Mouse (Mus musculus): ENCODE data around the gene Tll2. TPM values are rescaled to one million over a fixed set of nuclear protein-coding genes. Genes with fewer than 3 reads are reported as not detected.

The Tll2 gene
- polyA plus RNA-seq, 1 experiment from 2014 or later = not detected

DNA sequence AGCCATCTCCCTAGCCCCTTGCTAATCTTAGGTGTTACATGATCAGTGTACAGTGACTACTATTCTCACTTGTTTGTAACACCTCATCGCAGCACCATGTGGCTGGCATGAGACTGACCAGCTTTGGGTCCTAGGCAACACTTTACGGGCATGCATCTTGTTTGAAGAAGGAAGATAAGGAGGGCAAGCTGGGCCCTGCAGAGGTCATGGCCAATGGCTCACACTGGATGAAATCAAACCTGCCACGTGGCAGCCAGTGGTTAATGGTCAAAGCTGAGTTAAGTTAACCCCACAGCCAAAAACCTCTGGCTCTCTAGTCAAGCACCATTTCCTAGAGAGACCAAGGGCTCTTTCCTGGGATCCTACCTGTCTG lies 158.5 kb downstream of the Tll2 start:
- H3K27ac ChIP-seq (ENCODE audit: low read length) = no peak overlapping the region
- no peaks in the 10 kb centered on the region for H3K36me3 ChIP-seq (ENCODE audit: insufficient read depth, low read length)
- DNase-seq (ENCODE audit: low spot score) (no peak), ATAC-seq (no peak)
- no peaks in the 10 kb centered on the region for H3K27me3 ChIP-seq (replicated peaks; ENCODE audit: insufficient read depth, low read length)
- no peak overlapping the region for H3K9ac ChIP-seq (replicated peaks; ENCODE audit: low read depth)
- H3K4me3 ChIP-seq (ENCODE audit: low read depth, low read length) = no peak overlapping the region
- no peaks in the 10 kb centered on the region for H3K9me3 ChIP-seq (ENCODE audit: low read length)
- WGBS = 54% methylated on average over 3 of the region's 3 CpGs
- no peak overlapping the region for H3K4me2 ChIP-seq (replicated peaks; ENCODE audit: low read depth, low read length)
- H3K4me1 ChIP-seq (ENCODE audit: insufficient read depth, low read depth, low read length) = no peaks in the 10 kb centered on the region
- TF ChIP-seq CTCF (IDR thresholded peaks at IDR 0.05) (no peak), EP300 (IDR thresholded peaks at IDR 0.05) (no peak)

DNA sequence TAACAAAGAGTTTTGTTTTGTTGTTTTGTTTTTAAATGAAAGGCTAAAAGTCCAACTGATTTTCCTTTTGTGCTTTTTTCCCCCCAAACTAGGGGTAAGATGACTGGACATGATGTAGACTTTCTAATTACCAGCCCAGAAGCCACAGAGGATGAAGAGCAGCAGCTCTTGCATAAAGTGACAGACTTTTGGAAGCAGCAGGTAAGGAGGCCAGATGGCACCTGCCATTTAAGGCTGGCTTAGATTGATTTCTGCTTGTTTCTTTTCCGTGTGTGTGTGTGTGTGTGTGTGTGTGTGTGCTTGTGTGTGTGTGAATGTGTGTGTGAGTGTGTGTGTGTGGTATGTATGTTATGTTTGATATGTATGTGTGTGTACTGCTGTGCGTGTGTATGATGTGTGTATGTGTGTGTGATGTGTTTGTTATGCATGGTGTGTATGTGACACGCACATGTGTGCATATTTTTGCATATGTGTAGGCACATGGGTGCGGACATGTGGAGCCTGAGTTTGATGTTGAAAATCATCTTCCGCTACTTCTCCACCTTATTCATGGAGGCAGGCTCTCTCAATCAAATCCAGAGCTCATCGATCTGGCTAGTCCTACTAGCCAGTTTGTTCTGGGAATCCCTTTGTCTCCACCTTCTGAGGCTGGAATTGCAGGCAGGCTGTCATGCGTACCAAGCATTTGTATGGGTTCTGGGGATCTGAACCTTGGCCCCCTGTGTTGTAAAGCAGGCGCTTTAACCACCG lies 159.0 kb downstream of the Tll2 start:
- no peak for ATAC-seq
- TF ChIP-seq EP300 (IDR thresholded peaks at IDR 0.05) = no peak
- no peak for TF ChIP-seq CTCF (IDR thresholded peaks at IDR 0.05)
- H3K27ac ChIP-seq (ENCODE audit: low read length) = no peak overlapping the region
- H3K4me1 ChIP-seq (ENCODE audit: insufficient read depth, low read depth, low read length) = no peaks in the 10 kb centered on the region
- no peak overlapping the region for H3K4me3 ChIP-seq (ENCODE audit: low read depth, low read length)
- no peak overlapping the region for H3K4me2 ChIP-seq (replicated peaks; ENCODE audit: low read depth, low read length)
- no peaks in the 10 kb centered on the region for H3K9me3 ChIP-seq (ENCODE audit: low read length)
- no peaks in the 10 kb centered on the region for H3K27me3 ChIP-seq (replicated peaks; ENCODE audit: insufficient read depth, low read length)
- WGBS = 80% methylated on average over 9 of the region's 9 CpGs
- no peak overlapping the region for H3K9ac ChIP-seq (replicated peaks; ENCODE audit: low read depth)
- H3K36me3 ChIP-seq (ENCODE audit: insufficient read depth, low read length) = no peaks in the 10 kb centered on the region
- DNase-seq (ENCODE audit: low spot score) = no peak

DNA sequence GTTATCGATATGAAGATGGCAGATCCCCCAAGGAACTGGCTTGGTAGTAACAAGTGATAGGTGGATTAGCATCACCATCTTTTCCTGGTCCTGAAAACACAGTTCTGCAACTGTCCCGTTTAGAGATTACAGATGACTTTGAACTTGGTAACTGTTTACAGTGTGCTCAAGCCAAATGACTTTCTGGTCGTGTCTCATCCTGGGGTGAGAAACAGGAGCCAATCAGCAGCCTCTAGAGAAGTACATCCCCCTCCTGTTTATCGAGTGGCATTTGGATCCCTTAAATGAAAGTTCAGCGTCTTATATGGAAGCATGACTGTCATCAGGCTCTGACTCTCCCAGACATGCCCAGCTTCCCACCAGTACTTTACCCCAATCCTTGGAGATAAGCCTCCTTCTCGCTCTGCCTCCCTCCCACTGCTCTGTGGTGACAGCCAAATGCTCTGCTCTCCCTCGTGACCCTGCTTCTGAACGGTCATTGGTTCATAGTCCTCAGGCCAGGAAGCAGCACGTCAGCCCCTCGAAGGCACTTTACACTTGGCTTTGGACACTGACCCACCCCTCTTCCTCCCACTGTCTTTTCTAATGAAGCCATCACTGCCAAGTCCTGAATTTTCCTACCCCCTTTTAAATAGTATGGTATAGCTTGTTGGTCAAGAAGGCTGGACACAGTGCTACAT lies 161.4 kb downstream of the Tll2 start:
- H3K27me3 ChIP-seq (replicated peaks; ENCODE audit: insufficient read depth, low read length) = no peaks in the 10 kb centered on the region
- no peaks in the 10 kb centered on the region for H3K4me1 ChIP-seq (ENCODE audit: insufficient read depth, low read depth, low read length)
- no peak overlapping the region for H3K9ac ChIP-seq (replicated peaks; ENCODE audit: low read depth)
- DNase-seq (ENCODE audit: low spot score) (peak; percentile 18), ATAC-seq (peak; percentile 59)
- H3K27ac ChIP-seq (ENCODE audit: low read length) = no peak overlapping the region
- TF ChIP-seq EP300 (IDR thresholded peaks at IDR 0.05) (no peak), CTCF (IDR thresholded peaks at IDR 0.05) (no peak)
- WGBS = 23% methylated on average over 10 of the region's 10 CpGs
- H3K9me3 ChIP-seq (ENCODE audit: low read length) = no peaks in the 10 kb centered on the region
- no peaks in the 10 kb centered on the region for H3K36me3 ChIP-seq (ENCODE audit: insufficient read depth, low read length)
- H3K4me3 ChIP-seq (ENCODE audit: low read depth, low read length) = no peak overlapping the region
- H3K4me2 ChIP-seq (replicated peaks; ENCODE audit: low read depth, low read length) = no peak overlapping the region

DNA sequence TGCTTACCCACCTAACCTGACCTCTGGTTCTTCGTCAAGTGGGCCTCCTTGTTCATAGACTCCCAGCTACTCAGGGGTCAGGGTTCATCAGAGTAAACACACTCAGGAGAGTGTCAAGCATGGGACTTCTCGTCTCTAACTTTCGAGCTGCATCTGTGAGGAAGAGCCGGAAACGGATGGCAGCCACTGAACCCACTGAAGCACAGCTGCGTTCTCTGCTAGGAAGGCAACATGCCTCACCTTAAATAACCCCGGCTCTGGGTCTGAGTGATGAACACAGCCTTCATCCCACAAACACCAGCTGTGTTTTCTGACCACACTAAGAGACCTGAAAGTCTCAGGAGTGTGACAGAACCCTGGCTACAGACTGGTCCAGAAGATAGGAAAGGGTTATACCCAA lies 167.5 kb downstream of the Tll2 start:
- no peak overlapping the region for H3K4me2 ChIP-seq (replicated peaks; ENCODE audit: low read depth, low read length)
- H3K9me3 ChIP-seq (ENCODE audit: low read length) = no peaks in the 10 kb centered on the region
- H3K27ac ChIP-seq (ENCODE audit: low read length) = no peak overlapping the region
- no peaks in the 10 kb centered on the region for H3K4me1 ChIP-seq (ENCODE audit: insufficient read depth, low read depth, low read length)
- H3K36me3 ChIP-seq (ENCODE audit: insufficient read depth, low read length) = no peaks in the 10 kb centered on the region
- H3K9ac ChIP-seq (replicated peaks; ENCODE audit: low read depth) = no peak overlapping the region
- DNase-seq (ENCODE audit: low spot score) (no peak), ATAC-seq (no peak)
- H3K27me3 ChIP-seq (replicated peaks; ENCODE audit: insufficient read depth, low read length) = no peaks in the 10 kb centered on the region
- no peak overlapping the region for H3K4me3 ChIP-seq (ENCODE audit: low read depth, low read length)
- WGBS = 60% methylated on average over 7 of the region's 7 CpGs
- TF ChIP-seq CTCF (IDR thresholded peaks at IDR 0.05) (no peak), EP300 (IDR thresholded peaks at IDR 0.05) (no peak)

DNA sequence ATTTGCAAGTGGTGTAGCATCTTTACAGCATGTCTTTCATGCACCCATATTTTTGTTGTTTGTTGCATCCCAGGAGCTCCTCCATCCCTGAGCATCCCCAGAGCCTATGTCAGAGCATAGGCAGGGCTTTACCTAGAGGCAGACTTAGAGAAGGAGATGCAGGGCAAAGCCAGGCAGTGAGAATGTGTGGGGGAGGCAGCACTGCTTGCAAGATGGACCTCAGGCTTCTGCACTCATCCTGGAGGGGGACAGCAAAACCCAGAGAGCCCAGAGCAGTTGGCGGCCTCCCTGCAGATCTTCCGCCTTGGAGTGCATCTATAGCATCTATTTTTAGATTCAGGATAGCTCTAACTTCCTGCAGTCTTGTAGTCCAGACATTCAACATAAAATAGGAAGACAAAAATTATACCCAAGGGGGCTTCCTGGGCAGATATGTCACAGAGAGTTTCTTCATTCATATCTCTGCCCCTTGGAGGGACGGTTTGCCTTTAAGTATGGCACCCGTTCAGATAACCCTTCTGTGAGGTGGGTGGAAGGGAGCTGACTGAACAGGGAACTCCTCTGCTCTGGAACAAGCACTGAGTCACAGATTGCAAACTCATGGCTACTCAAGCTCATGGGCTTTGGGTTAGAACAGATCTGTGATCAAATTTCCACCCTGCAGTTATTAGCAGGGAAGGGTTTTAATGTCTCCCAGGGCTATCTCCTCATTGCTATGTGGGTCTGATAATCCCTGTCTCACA lies 170.7 kb downstream of the Tll2 start:
- H3K36me3 ChIP-seq (ENCODE audit: insufficient read depth, low read length) = no peaks in the 10 kb centered on the region
- no peak overlapping the region for H3K9ac ChIP-seq (replicated peaks; ENCODE audit: low read depth)
- 44% methylated on average over 4 of the region's 4 CpGs for WGBS
- TF ChIP-seq CTCF (IDR thresholded peaks at IDR 0.05) (no peak), EP300 (IDR thresholded peaks at IDR 0.05) (no peak)
- H3K9me3 ChIP-seq (ENCODE audit: low read length) = no peaks in the 10 kb centered on the region
- H3K4me2 ChIP-seq (replicated peaks; ENCODE audit: low read depth, low read length) = no peak overlapping the region
- DNase-seq (ENCODE audit: low spot score) (no peak), ATAC-seq (no peak)
- H3K27me3 ChIP-seq (replicated peaks; ENCODE audit: insufficient read depth, low read length) = no peaks in the 10 kb centered on the region
- no peaks in the 10 kb centered on the region for H3K4me1 ChIP-seq (ENCODE audit: insufficient read depth, low read depth, low read length)
- H3K4me3 ChIP-seq (ENCODE audit: low read depth, low read length) = no peak overlapping the region
- no peak overlapping the region for H3K27ac ChIP-seq (ENCODE audit: low read length)

Other genes with a start within 250 kb of the Tll2 start
- 0.58 TPM in 2 replicates for gene Blnk, start 212.3 kb downstream of the Tll2 start, polyA plus RNA-seq (2015; fragmentation: Nextera tagmentation; extraction: Ambion mirVana)
- gene Dntt, start 177.6 kb downstream of the Tll2 start, polyA plus RNA-seq (2015; fragmentation: Nextera tagmentation; extraction: Ambion mirVana) = not detected in 2 replicates
- gene Opalin, start 129.7 kb downstream of the Tll2 start, polyA plus RNA-seq (2015; fragmentation: Nextera tagmentation; extraction: Ambion mirVana) = 0.08 TPM in 1 of 2 replicates, not detected in the other
- gene Tm9sf3, start 57.2 kb upstream of the Tll2 start, polyA plus RNA-seq (2015; fragmentation: Nextera tagmentation; extraction: Ambion mirVana) = 93.7 and 109 TPM in 2 replicates
- 8.6 and 9.0 TPM in 2 replicates for gene Pik3ap1, start 178.3 kb upstream of the Tll2 start, polyA plus RNA-seq (2015; fragmentation: Nextera tagmentation; extraction: Ambion mirVana)

Data from lung, postnatal 0 days (tissue).